Mouse (Mus musculus) retina, postnatal 1 day (tissue): ENCODE data around the gene Tomm20l.

Source experiments
- DNase-seq: peaks from one replicate; pipeline ENCODE4 v3.0.0-alpha.2; 2012

The Tomm20l gene

GRCm38 (mm10) chr12:71157974-71158373, 46.7 kb downstream of the Tomm20l start:
- no peak for DNase-seq

GRCm38 (mm10) chr12:71164410-71164809, 53.2 kb downstream of the Tomm20l start:
- DNase-seq, result no peak

GRCm38 (mm10) chr12:71169911-71170310, 58.7 kb downstream of the Tomm20l start:
- no peak for DNase-seq
